Mouse (Mus musculus): ENCODE measurements around the gene Wee1. TPM values are rescaled to one million over a fixed set of nuclear protein-coding genes. Genes with fewer than 3 reads are reported as not detected.
"Not testable (repeated sequence)": the region's sequence is repeated elsewhere in the genome, so short reads cannot be mapped to it uniquely, and the experiment has no call there.

Wee1 gene
- total RNA-seq, 2 experiments from 2014 or later, result 19.7 to 22.6 TPM

DNA sequence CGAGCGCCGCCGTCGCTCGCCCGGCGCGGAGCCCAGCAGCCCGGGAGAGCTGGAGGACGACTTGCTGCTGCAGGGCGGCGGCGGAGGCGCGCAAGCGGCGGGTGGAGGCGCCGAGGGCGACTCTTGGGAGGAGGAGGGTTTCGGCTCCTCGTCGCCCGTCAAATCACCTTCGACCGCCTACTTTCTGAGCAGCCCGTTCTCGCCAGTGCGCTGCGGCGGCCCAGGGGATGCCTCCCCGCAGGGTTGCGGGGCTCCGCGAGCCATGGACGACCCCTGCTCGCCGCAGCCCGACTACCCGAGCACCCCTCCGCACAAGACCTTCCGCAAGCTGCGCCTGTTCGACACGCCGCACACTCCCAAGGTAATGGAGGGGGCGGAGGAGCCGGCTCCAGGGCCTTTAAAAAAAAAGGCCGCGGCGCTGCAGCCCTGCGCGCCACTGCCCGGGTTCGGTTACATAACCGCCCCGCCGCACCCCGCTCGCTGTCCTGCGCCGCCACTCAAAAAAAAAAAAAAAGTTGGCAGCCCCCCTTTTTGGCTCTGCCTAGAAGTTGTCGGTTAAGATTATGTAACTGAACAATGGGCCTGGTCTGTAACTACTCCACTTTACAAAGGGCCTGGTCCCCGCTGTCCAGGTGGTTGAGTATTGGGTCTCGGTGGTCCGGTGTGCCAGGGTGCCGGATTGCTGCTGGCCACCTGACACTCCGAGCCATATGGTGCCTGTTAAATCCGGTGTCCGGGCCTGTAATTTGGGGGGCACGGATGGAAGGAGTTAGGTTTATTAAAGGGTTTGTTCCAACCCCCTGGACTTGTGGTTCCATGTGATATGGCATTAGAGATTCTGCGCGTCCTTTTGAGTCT is 948 bp downstream of the Wee1 start:
- DNase-seq, result peak; percentile 44 to 51

DNA sequence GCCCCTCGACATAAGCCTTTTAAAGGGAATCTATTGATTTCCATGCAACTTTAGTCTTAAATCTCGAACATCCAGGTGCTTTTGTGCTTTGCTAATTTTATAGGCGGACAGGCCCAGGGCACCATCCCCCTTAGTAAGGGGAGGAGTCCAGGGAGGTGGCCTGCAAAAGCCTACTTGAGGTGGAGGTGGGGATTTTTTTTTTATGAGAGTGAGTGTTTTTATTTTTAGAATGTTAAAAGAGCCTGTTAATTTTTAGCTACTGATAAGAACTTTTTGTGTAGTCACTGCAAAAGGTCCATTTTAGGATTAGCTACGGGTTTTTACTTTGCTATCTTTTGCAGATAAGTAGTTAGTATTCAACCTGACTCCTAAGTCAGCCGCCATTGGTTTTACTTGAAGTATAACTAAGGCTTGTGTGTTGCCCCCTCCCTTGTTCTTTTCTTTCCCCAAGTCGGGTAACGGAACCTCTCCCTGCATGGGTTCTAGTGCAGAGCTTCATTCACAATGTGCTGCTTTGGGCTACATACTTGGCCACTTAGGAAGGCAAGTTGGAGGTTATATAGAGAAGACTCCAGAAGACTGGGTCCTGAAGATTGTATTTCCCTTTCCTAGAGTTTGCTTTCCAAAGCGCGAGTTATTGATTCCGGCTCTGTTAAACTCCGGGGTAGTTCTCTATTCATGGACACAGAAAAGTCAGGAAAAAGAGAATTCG is 2.2 kb downstream of the Wee1 start:
- no peak for DNase-seq

DNA sequence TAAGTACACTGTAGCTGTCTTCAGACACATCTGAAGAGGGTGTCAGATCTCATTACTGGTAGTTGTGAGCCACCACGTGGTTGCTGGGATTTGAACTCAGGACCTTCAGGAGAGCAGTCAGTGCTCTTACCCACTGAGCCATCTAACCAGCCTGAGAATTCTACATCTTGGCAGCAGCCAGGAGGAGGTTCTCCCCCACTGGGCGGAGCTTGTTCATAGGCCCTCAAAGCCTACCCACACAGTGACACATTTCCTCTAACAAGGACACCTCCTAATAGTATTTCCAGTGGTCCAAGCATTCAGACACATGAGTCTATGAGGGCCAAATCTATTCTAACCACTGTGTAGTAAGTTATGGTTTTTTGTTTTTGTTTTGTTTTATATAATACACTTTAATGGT is 6.7 kb downstream of the Wee1 start:
- no peak for DNase-seq

DNA sequence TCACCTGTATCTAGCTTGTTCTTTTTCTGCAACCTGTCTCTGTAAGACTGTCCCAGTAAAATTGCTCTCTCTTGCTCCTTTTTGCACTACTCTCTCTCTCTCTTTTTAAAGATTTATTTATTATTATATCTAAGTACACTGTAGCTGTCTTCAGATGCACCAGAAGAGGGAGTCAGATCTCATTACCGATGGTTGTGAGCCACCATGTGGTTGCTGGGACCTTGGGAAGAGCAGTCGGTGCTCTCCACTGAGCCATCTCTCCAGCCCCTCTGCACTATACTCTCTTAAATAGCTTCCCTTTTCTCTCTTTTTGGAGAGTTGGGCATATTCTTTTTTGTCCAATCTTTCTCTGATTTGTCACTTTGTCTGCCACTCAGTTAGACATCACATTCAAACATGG is 10.4 kb downstream of the Wee1 start:
- DNase-seq, result not testable (repeated sequence)

DNA sequence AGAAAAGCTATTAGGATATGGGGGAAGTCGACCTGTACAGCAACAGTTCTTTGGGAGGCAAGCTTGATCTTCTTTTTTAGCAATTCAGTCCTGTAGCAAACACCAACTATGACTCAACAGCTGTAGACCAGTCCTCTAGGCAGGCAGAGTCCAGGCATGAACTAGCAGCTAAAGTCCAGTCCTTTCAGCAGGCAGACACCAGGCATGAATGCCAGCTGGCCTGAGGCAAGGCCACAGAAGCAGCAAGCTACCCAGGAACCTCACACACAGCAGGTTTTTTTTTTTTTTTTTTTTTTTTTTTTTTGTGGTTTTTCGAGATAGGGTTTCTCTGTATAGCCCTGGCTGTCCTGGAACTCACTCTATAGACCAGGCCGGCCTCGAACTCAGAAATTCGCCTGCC is 12.1 kb downstream of the Wee1 start:
- no peak for DNase-seq

DNA sequence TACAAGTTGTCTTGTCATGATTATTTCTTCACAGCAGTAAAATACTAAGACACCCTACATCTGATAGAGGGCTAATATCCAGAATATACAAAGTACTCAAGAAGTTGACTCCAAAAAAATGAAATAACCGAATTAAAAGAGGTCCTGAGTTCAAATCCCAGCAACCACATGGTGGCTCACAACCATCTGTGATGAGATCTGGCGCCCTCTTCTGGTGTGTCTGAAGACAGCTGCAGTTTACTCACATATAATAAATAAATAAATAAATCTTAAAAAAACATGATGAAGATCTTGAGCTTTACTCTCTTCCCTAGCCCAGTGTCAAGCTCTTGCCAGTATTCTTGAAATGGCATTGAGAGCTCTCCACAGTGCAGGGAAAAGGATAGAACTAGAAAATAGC is 16.7 kb downstream of the Wee1 start:
- no peak for DNase-seq

DNA sequence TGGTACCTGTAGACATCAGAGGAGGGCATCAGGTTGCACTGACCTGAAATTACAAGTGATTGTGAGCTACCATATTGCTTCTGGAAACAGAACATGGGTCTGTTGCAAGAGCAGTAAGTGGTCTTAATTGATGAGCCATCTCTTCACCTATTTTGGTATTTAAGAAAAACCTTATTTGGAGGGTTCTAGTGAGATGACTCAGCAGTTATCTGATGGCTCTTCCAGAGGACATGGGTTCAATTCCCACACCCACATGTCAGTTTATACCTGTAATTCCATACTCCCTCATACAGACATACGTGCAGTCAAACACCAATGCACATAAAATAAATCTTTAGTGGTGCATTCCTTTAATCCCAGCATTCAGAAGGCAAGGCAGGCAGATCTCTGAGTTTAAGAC is 22.0 kb downstream of the Wee1 start:
- DNase-seq, result no peak

DNA sequence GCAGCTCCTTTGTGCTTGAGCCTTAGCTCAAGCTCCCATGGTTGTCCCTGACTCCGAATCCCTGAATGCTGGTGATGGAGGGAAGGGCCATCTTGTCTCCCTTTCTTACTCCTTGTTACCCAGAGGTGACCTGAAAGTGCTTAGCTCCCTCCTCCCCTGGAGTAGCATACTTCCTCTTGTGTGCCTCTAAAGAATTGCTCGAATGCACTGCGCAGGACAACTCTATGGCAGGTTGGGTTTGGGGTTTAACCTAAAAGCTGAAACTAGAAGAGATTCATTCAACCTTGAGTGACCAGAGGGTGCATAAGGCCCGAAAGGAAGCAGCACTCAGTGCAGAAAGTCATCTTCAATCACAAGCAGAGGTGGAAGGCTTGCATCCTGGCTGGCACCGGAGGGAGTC is 31.0 kb downstream of the Wee1 start:
- DNase-seq, result no peak

DNA sequence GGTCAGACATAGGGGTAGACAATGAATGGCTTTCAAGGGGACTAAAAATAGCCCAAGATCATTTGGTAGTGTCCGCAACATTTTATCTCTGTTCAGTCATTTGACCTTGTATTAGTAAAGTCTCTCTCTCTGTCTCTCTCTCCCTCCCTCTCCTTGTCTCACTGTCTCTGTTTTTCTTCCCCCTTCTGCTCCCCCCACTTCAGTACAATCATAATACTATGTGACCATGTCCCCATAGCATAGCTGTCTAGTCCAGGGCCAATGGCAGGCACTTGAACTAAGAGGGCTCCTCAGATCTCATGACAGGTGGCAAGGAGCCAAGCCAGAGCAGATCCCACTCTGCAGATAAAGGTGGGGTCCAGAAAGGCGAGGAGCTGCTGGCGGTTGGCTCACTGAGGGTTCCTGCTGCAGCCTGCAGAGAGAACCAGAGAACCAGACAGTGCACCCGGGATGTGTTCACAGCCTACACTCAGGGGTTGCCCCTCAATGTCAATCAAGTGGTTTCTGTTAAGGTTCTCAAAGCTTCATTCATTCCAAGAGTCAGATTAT is 34.9 kb downstream of the Wee1 start:
- DNase-seq, result no peak

DNA sequence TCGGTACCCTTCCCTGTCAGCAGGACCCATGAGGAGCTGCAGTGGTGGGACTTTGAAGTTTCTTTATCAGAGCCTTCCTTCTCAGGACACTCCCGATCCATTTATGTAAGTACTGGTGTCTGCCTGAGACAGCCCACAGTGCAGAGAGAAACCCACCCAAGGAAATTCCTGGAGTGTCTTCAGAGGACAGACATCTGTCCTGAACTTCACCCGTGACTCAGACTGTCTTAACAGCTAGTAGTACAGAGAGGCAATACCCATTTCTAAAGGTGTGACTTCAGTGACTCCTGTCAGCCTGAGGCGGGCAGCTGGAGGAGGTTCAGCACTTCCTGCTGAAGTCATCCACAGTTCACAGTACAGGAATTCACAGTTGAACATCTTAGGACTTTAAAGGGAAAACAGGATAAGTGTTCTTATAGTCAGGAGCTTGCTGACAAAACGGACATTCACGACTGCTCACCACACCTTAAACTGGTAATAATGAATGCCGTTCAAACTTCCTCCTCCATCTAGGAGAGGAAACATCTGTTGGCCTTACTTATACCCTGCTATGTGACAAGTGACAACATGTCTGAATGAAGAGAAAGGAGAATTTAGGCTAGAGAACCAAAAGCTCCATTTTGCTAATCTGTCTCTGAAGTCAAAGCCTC is 35.5 kb downstream of the Wee1 start:
- DNase-seq, result no peak

DNA sequence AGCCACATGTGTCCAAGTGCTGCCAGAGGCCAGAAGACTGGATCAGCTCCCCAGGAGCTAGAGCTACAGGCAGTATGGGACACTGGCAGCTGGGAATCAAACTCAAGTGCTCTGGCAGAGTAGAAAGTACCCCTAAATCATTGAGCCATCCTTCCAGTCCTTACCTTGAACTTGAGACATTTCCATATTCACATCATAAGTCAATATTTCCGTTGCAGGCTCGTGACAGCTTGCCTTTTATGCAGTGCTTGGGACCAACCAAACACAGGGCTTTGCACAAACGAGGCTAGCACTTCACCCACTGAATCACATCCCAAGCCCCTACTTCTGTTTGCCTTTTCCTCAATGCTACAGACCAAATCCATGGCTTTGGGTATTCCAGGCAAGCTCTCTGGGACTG is 36.2 kb downstream of the Wee1 start:
- no peak for DNase-seq

DNA sequence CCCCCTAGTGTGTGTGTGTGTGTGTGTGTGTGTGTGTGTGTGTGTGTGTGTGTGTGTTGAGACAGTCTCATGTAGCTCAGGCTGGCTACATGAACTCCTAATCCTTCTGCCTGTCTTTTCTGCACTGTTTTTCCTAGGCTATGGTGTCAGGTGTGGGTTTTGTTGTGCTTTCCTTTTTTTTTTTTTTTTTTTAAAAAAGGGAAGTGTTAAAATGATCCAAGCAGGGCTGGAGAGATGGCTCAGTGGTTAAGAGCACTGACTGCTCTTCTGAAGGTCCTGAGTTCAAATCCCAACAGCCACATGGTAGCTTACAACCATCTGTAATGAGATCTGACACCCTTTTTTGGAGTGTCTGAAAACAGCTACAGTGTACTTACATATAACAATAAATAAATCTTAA is 38.3 kb downstream of the Wee1 start:
- DNase-seq, result not testable (repeated sequence)

DNA sequence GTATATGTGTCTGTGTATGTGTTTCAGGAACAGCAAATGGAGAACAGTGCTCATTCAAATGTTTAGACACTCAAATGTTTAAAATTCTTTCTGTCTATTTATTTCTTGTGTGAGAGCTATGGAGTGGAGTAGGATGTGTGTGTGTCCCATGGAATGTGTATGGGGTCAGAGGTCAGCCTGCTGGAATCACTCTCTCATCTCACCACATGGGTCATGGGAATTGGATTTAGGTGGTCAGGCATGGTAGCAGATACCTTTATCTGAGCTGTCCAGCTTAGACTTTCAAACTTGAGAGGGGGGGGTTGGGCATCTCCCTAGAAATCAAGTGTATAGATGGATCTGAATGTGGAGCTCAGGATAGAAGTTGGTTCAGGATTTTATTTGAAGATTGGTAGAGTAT is 38.8 kb downstream of the Wee1 start:
- no peak for DNase-seq

DNA sequence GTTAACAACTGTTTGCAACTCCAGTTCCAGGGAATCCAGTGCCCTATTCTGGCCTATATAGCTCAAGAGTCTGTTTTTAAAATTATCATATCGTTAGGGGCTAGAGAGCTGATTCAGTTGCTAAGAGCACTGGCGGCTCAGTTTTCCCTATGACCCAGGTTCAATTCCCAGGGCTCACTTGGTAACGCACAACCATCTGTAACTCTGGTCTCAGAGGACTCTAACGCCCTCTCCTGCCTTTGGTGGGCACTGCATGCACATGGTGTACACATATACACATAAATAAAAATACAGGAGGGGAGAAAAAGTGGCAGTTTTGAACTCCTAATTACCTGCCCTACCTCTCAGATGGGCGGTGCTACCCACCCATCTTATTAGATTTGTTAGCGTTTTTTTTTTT is 41.2 kb downstream of the Wee1 start:
- no peak for DNase-seq

DNA sequence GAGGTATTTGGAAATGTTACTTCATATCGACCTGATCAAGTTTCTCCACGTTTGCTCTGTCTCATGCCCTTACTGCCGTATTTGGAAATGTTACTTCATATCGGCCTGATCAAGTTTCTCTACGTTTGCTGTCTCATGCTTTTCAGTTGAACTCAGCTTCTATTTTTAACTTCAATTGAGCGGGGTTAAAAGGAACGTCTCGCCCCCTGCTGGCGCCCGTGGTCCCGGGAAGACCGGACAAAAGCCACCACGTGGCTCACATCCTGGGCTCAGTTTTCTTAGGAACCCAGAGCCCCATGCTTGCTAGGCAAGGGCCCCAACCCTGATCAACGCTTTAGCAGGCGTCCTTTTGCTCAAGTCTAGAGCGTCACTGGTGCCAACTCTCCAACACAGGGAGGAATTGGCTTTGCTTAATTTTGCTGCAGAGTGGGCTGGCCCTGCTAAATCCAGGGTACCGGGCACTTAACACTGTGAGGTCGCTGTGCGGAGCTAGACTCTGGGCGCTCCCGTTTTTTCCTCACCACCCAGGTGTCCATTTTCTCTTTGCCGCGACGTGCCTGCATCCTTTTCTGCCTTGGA is 42.3 kb downstream of the Wee1 start:
- peak; percentile 69 to 71 for DNase-seq

DNA sequence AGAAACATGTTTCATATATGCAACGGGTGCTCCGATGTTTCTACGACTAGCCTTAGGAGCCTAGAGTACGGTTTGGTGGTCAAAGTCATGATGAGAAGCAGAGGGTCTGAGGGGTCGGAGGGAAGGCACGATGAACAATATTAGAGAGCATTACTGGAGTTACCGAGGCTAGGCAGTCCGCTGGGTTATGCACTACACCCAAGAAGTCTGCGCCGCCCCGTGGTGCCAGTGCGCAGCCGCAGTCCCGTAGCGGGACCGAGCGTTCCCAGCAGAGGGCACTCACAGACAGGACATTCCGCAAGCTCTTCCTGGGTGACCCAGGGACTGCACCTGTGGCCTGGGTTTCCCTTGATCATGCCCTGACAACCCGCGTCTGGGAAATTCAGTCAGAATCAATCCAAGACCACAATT is 42.9 kb downstream of the Wee1 start:
- peak; percentile 89 to 91 for DNase-seq

DNA sequence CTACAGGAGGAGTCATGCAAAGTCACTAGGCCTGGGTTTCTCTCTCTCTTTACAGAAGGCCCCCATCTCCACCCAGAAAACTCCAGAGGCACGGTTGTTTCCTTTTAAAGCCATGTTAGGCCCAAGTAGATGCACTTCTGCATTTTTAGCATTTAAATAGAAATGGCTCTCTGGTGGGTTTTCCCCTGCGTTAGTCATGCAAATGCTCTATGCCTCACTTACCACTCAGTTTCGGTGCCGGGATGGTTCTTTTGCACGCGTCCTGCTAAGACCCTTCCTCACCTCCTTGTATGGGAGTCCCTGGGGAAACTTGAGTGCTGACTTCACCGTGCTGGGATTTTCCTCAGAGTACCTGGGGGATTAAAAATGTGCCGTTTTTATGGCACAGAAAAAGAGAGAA is 44.4 kb downstream of the Wee1 start:
- DNase-seq, result no peak

DNA sequence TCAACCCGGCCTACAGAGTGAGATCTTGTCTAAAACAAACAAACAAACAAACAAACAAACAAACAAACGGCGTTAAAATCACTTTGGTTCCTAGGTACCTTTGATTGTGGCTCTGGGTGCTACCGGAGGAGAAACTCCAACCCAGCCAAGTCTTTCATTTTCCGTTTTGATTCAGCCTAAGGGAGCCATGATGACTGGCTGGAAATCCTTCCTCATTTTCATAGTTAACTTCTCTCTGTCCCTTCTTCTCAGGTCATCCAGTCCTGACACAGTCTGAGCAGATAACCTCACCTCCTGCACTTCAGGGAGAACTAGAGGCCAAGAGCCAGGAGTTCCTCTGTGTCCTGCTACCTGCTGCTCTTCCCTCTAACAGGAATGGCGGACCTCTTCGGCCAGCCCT is 57.4 kb downstream of the Wee1 start:
- DNase-seq, result no peak

DNA sequence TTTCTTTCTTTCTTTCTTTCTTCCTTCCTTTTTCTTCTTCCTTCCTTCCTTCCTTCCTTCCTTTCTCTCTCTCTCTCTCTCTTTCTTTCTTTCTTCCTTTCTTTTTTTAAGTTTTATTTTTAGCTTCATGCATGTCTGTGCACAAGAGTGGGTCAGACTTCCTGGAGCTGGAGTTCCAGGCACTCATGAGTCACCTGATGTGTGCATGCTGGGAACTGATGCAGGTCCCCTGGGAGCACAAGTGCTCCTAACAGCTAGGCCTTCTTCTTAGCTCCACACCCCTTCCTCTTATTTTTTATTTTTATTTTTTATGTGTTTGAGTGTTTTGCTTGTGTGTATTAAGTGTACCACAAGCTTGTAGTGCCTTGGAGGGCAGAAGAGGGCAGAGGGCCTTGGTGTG is 58.8 kb downstream of the Wee1 start:
- DNase-seq, result no peak

DNA sequence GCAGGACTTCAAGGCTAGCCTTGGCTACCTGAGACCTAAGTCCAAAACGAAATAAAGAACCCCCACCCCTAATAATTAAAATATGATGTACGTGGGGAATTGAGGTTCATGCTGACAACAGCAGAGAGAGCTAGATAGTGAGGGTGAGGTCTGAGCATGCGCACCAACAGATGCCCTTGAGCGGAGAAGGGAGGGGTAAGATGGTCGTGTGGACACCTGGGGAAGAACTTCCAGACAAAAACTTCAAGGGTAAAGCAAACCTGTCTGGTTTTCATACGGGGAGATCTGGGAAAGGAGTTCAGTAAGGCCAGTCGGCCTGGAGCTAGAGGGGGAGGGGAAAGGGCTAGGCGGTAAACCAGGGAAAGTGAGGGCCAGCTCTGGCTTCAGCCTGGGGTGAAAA is 59.6 kb downstream of the Wee1 start:
- no peak for DNase-seq

DNA sequence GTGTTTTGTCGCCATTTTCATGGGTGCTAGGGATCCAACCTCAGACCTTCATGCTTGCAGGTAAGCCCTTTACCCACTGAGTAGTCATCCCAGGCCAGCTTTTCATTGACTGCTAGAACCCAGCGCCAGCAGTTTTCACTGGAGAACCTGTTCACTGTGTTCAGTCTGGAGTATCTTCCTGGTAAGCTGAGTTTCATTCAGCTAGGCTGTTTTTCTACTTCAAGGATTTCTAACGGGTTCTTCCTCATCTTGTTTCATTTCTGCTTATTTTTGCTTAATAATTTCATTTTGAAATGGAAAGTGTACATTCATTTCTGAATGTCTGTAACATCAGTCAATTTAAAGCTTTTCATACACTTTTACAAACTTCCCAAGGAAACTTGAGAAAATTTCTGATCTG is 62.8 kb downstream of the Wee1 start:
- no peak for DNase-seq

DNA sequence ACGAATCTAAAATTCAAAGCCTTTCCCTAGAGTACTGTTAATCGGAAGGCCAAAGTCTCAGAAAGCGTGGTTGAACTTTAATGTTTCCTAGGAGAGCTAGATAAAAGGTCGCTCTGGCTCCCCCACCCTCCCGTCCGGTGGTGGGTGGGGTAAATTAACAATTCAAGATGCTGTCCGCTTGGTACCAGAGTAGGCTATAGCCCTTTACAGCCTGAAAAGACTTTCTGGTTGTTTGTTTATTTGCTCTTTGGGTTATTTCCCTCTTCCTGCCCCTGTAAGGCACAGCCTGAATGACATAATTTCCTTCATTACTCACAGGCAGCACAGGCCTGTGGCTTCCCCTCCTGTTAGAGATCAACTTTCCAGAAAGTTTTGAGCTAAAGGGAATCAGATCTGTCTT is 68.1 kb downstream of the Wee1 start:
- DNase-seq, result no peak

Data from layer of hippocampus, postnatal 36 days (tissue).